Mouse (Mus musculus) testis, adult 2 months (tissue): ENCODE measurements around the gene Ddr2.

Experiments
- CTCF ChIP-seq: fragments of 200-500 bp; IDR thresholded peaks from 2 replicates; pipeline ENCODE4 v1.5.1; 2012; ENCODE audit warnings: low read depth, mild to moderate bottlenecking, inconsistent platforms, low read length, moderate library complexity; ENCODE audit not compliant: control insufficient read depth, insufficient read depth, insufficient replicate concordance
- POLR2A ChIP-seq: fragments of 200-500 bp; IDR thresholded peaks from 2 replicates; pipeline ENCODE4 v1.6.1; 2012; ENCODE audit warnings: low read depth, mild to moderate bottlenecking, inconsistent platforms, low read length, moderate library complexity; ENCODE audit not compliant: control insufficient read depth

DNA sequence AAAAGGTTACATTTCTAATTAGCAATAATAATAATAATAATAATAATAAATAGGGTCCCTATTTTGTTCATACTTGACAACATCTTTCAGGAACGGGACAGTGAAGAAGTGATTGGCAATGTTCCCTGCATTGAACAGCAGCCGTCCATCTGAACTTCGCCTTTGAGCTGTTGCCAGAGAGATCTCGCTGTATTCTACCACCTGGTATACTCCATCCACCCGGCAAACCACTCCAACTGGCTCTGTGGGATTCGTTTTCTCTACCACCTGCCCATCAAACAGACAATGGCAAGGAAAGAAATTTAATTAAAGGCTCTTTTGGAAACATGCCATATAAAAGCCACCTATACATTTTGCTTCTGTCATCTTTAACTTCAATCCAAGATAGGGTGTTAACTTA, 40.3 kb upstream of the Ddr2 start:
- no peak for TF ChIP-seq POLR2A
- TF ChIP-seq CTCF, result no peak
